Mouse (Mus musculus) kidney, postnatal 4 days (tissue): ENCODE results near the gene Syvn1.

ENCODE experiments used
- DNase-seq, 2 experiments: peaks; one replicate each; pipeline ENCODE4 v3.0.0; 2021; ENCODE audit warnings: mixed read lengths in 2 of 2

The Syvn1 gene

GRCm38 (mm10) chr19:6046294-6047153 lies at the start of gene Syvn1:
TSS of gene Syvn1 (plus strand) at chr19:6046576.
- DNase-seq = peak; percentile 89 to 94

GRCm38 (mm10) chr19:5998180-5998579 lies 48.2 kb upstream of the Syvn1 start:
- no peak for DNase-seq

- DNase-seq = no peak
Observed at GRCm38 (mm10) chr19:5999969-6000368, 46.4 kb upstream of the Syvn1 start.

- DNase-seq = no peak
Observed at GRCm38 (mm10) chr19:6005541-6005940, 40.8 kb upstream of the Syvn1 start.

- no peak for DNase-seq
Observed at GRCm38 (mm10) chr19:6007013-6007412, 39.4 kb upstream of the Syvn1 start.

GRCm38 (mm10) chr19:6009137-6009536 lies 37.2 kb upstream of the Syvn1 start:
- no peak for DNase-seq

GRCm38 (mm10) chr19:6013691-6014090 lies 32.7 kb upstream of the Syvn1 start:
- DNase-seq = no peak

- peak; percentile 60 to 74 for DNase-seq
Observed at GRCm38 (mm10) chr19:6014991-6015510, 31.3 kb upstream of the Syvn1 start.

- peak; percentile 84 to 90 for DNase-seq
Observed at GRCm38 (mm10) chr19:6015511-6016315, 30.7 kb upstream of the Syvn1 start, which contains the start of gene Capn1. TSS of gene Capn1 (minus strand) at chr19:6015897.

GRCm38 (mm10) chr19:6016532-6016931 lies 29.8 kb upstream of the Syvn1 start:
- DNase-seq = peak in 1 of 2 experiments; percentile 35

- peak; percentile 93 to 94 for DNase-seq
Observed at GRCm38 (mm10) chr19:6018142-6019089, 28.0 kb upstream of the Syvn1 start.

GRCm38 (mm10) chr19:6020276-6020675 lies 26.1 kb upstream of the Syvn1 start:
- DNase-seq = no peak

GRCm38 (mm10) chr19:6023059-6023458 lies 23.3 kb upstream of the Syvn1 start:
- DNase-seq = no peak

GRCm38 (mm10) chr19:6023930-6024329 lies 22.4 kb upstream of the Syvn1 start:
- DNase-seq = no peak

- DNase-seq = no peak
Observed at GRCm38 (mm10) chr19:6028991-6029390, 17.4 kb upstream of the Syvn1 start.

- no peak for DNase-seq
Observed at GRCm38 (mm10) chr19:6029426-6029825, 16.9 kb upstream of the Syvn1 start.

- DNase-seq = no peak
Observed at GRCm38 (mm10) chr19:6030520-6031280, 15.7 kb upstream of the Syvn1 start.

- DNase-seq = no peak
Observed at GRCm38 (mm10) chr19:6035966-6036585, 10.3 kb upstream of the Syvn1 start.

GRCm38 (mm10) chr19:6037695-6038094 lies 8.7 kb upstream of the Syvn1 start:
- DNase-seq = no peak

- no peak for DNase-seq
Observed at GRCm38 (mm10) chr19:6038326-6038725, 8.1 kb upstream of the Syvn1 start.

- DNase-seq = no peak
Observed at GRCm38 (mm10) chr19:6040002-6040401, 6.4 kb upstream of the Syvn1 start.
